Mouse (Mus musculus): ENCODE measurements at regions not wholly inside any gene's neighbourhood (a gene's known extent, or its start where the extent isn't known, plus 50 kb on each side); places are given as distances from the start of the nearest gene placed in this dataset.

DNA sequence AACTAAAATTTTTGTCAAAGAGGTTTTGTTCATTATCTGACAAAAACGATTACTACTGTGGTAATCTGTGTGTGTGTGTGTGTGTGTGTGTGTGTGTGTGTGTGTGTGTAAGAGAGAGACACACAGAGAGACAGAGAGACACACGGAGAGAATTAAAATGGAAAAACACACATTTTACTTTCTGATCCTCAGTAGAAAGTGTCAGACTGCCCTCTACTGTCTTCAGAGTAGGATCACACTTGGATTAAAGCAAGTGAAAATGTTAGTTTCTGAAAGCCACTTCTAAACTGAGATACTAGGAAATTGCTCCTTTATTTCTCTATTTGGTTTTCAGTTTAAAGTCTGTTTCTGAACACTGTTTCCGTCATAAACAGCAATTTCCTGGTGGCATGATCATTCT lies 57.3 kb upstream of the Cylc1 start:
- peak; percentile 1 for DNase-seq (ENCODE audit: low read depth, low spot score)
